Mouse (Mus musculus): ENCODE data around the gene Snx3. TPM values are rescaled to one million over a fixed set of nuclear protein-coding genes. Genes with fewer than 3 reads are reported as not detected.

Snx3 gene
- polyA plus RNA-seq, 1 experiment from 2014 or later, result 249 TPM

- H3K4me3 ChIP-seq (ENCODE audit: low read depth, low read length), result no peak overlapping the region
- H3K9me3 ChIP-seq (replicated peaks; ENCODE audit: control insufficient read depth, low read length), result no peaks in the 10 kb centered on the region
- no peaks in the 10 kb centered on the region for H3K27me3 ChIP-seq (ENCODE audit: control insufficient read depth, insufficient read depth, low read depth, low read length)
- 90% methylated on average over 10 of the region's 10 CpGs for WGBS (ENCODE audit: insufficient replicate concordance)
- peak overlapping the region; percentile 95; the same call in 1 of the 2 replicates for H3K4me2 ChIP-seq (ENCODE audit: low read depth, low read length)
- H3K36me3 ChIP-seq (ENCODE audit: control insufficient read depth, insufficient read depth), result no peaks in the 10 kb centered on the region
- no peak overlapping the region for H3K27ac ChIP-seq (ENCODE audit: low read length)
- ATAC-seq (ENCODE audit: low read depth), result no peak
- H3K9ac ChIP-seq (ENCODE audit: low read depth, low read length), result no peak overlapping the region
- H3K4me1 ChIP-seq (ENCODE audit: control insufficient read depth, low read depth, low read length), result peaks cover 32% of the 10 kb centered on the region
Measured at GRCm38 (mm10) chr10:42476774-42477475, 24.9 kb upstream of the Snx3 start.

- peaks cover 34% of the 10 kb centered on the region for H3K4me1 ChIP-seq (ENCODE audit: control insufficient read depth, low read depth, low read length)
- H3K27ac ChIP-seq (ENCODE audit: low read length), result peak overlapping the region; percentile 98
- no peak; the same call in 1 of the 2 replicates for ATAC-seq (ENCODE audit: low read depth)
- H3K9ac ChIP-seq (ENCODE audit: low read depth, low read length), result peak overlapping the region; percentile 94
- no peaks in the 10 kb centered on the region for H3K36me3 ChIP-seq (ENCODE audit: control insufficient read depth, insufficient read depth)
- WGBS (ENCODE audit: insufficient replicate concordance), result 7% methylated on average over 25 of the region's 25 CpGs
- peak overlapping the region; percentile 95 for H3K4me3 ChIP-seq (ENCODE audit: low read depth, low read length)
- no peaks in the 10 kb centered on the region for H3K27me3 ChIP-seq (ENCODE audit: control insufficient read depth, insufficient read depth, low read depth, low read length)
- H3K4me2 ChIP-seq (ENCODE audit: low read depth, low read length), result peak overlapping the region; percentile 95
- no peaks in the 10 kb centered on the region for H3K9me3 ChIP-seq (replicated peaks; ENCODE audit: control insufficient read depth, low read length)
Measured at GRCm38 (mm10) chr10:42477550-42478340, 24.1 kb upstream of the Snx3 start.

GRCm38 (mm10) chr10:42478341-42478720 is 23.5 kb upstream of the Snx3 start, which contains the start of gene Afg1l:
Gene Afg1l (minus strand): TSS chr10:42478565.
- ATAC-seq (ENCODE audit: low read depth), result peak; percentile 97
- Histone ChIP-seq H3K4me2 (ENCODE audit: low read depth, low read length) (peak within 1 kb of the TSS; percentile 95), H3K4me3 (ENCODE audit: low read depth, low read length) (peak within 1 kb of the TSS; percentile 95), H3K4me1 (ENCODE audit: control insufficient read depth, low read depth, low read length) (peaks cover 34% of the 10 kb centered on the region), H3K9me3 (replicated peaks; ENCODE audit: control insufficient read depth, low read length) (no peaks in the 10 kb centered on the region), H3K27me3 (ENCODE audit: control insufficient read depth, insufficient read depth, low read depth, low read length) (no peaks in the 10 kb centered on the region), H3K9ac (ENCODE audit: low read depth, low read length) (peak within 1 kb of the TSS; percentile 94), H3K36me3 (ENCODE audit: control insufficient read depth, insufficient read depth) (no peaks in the 10 kb centered on the region), H3K27ac (ENCODE audit: low read length) (peak within 1 kb of the TSS; percentile 98)
- under 1% methylated on average over 29 of the region's 29 CpGs for WGBS (ENCODE audit: insufficient replicate concordance)

- Histone ChIP-seq H3K4me1 (ENCODE audit: control insufficient read depth, low read depth, low read length) (peaks cover 34% of the 10 kb centered on the region), H3K27ac (ENCODE audit: low read length) (no peak overlapping the region), H3K27me3 (ENCODE audit: control insufficient read depth, insufficient read depth, low read depth, low read length) (no peaks in the 10 kb centered on the region), H3K4me3 (ENCODE audit: low read depth, low read length) (no peak overlapping the region), H3K9me3 (replicated peaks; ENCODE audit: control insufficient read depth, low read length) (no peaks in the 10 kb centered on the region), H3K9ac (ENCODE audit: low read depth, low read length) (no peak overlapping the region), H3K4me2 (ENCODE audit: low read depth, low read length) (no peak overlapping the region), H3K36me3 (ENCODE audit: control insufficient read depth, insufficient read depth) (no peaks in the 10 kb centered on the region)
- WGBS (ENCODE audit: insufficient replicate concordance), result 47% methylated on average over 4 of the region's 4 CpGs
- peak; percentile 16; the same call in 1 of the 2 replicates for ATAC-seq (ENCODE audit: low read depth)
Measured at GRCm38 (mm10) chr10:42480719-42481118, 21.1 kb upstream of the Snx3 start.

GRCm38 (mm10) chr10:42488606-42489296 is 13.1 kb upstream of the Snx3 start:
- H3K4me2 ChIP-seq (ENCODE audit: low read depth, low read length), result no peak overlapping the region
- 36% methylated on average over 8 of the region's 8 CpGs for WGBS (ENCODE audit: insufficient replicate concordance)
- peaks cover 7% of the 10 kb centered on the region; the same call in 1 of the 2 replicates for H3K4me1 ChIP-seq (ENCODE audit: control insufficient read depth, low read depth, low read length)
- H3K4me3 ChIP-seq (ENCODE audit: low read depth, low read length), result no peak overlapping the region
- H3K27me3 ChIP-seq (ENCODE audit: control insufficient read depth, insufficient read depth, low read depth, low read length), result no peaks in the 10 kb centered on the region
- no peaks in the 10 kb centered on the region for H3K36me3 ChIP-seq (ENCODE audit: control insufficient read depth, insufficient read depth)
- no peak for ATAC-seq (ENCODE audit: low read depth)
- H3K9me3 ChIP-seq (replicated peaks; ENCODE audit: control insufficient read depth, low read length), result no peaks in the 10 kb centered on the region
- no peak overlapping the region for H3K9ac ChIP-seq (ENCODE audit: low read depth, low read length)
- no peak overlapping the region for H3K27ac ChIP-seq (ENCODE audit: low read length)

- no peak overlapping the region for H3K4me3 ChIP-seq (ENCODE audit: low read depth, low read length)
- H3K4me2 ChIP-seq (ENCODE audit: low read depth, low read length), result no peak overlapping the region
- no peak overlapping the region for H3K27ac ChIP-seq (ENCODE audit: low read length)
- peaks cover 7% of the 10 kb centered on the region; the same call in 1 of the 2 replicates for H3K4me1 ChIP-seq (ENCODE audit: control insufficient read depth, low read depth, low read length)
- WGBS (ENCODE audit: insufficient replicate concordance), result 23% methylated on average over 1 of the region's 1 CpGs
- H3K36me3 ChIP-seq (ENCODE audit: control insufficient read depth, insufficient read depth), result no peaks in the 10 kb centered on the region
- ATAC-seq (ENCODE audit: low read depth), result peak; percentile 39; the same call in 1 of the 2 replicates
- no peaks in the 10 kb centered on the region for H3K9me3 ChIP-seq (replicated peaks; ENCODE audit: control insufficient read depth, low read length)
- no peaks in the 10 kb centered on the region for H3K27me3 ChIP-seq (ENCODE audit: control insufficient read depth, insufficient read depth, low read depth, low read length)
- no peak overlapping the region for H3K9ac ChIP-seq (ENCODE audit: low read depth, low read length)
Measured at GRCm38 (mm10) chr10:42491158-42491557, 10.7 kb upstream of the Snx3 start.

GRCm38 (mm10) chr10:42492027-42492771 is 9.6 kb upstream of the Snx3 start:
- no peak overlapping the region for H3K9ac ChIP-seq (ENCODE audit: low read depth, low read length)
- no peak overlapping the region for H3K4me2 ChIP-seq (ENCODE audit: low read depth, low read length)
- no peaks in the 10 kb centered on the region for H3K9me3 ChIP-seq (replicated peaks; ENCODE audit: control insufficient read depth, low read length)
- no peak for ATAC-seq (ENCODE audit: low read depth)
- no peak overlapping the region for H3K4me3 ChIP-seq (ENCODE audit: low read depth, low read length)
- WGBS (ENCODE audit: insufficient replicate concordance), result 78% methylated on average over 10 of the region's 10 CpGs
- no peaks in the 10 kb centered on the region for H3K36me3 ChIP-seq (ENCODE audit: control insufficient read depth, insufficient read depth)
- no peak overlapping the region for H3K27ac ChIP-seq (ENCODE audit: low read length)
- H3K4me1 ChIP-seq (ENCODE audit: control insufficient read depth, low read depth, low read length), result peaks cover 7% of the 10 kb centered on the region; the same call in 1 of the 2 replicates
- no peaks in the 10 kb centered on the region for H3K27me3 ChIP-seq (ENCODE audit: control insufficient read depth, insufficient read depth, low read depth, low read length)

- 50% methylated on average over 4 of the region's 4 CpGs for WGBS (ENCODE audit: insufficient replicate concordance)
- no peak for ATAC-seq (ENCODE audit: low read depth)
- H3K27me3 ChIP-seq (ENCODE audit: control insufficient read depth, insufficient read depth, low read depth, low read length), result no peaks in the 10 kb centered on the region
- H3K9me3 ChIP-seq (replicated peaks; ENCODE audit: control insufficient read depth, low read length), result no peaks in the 10 kb centered on the region
- H3K27ac ChIP-seq (ENCODE audit: low read length), result no peak overlapping the region
- H3K4me2 ChIP-seq (ENCODE audit: low read depth, low read length), result no peak overlapping the region
- H3K4me1 ChIP-seq (ENCODE audit: control insufficient read depth, low read depth, low read length), result peaks cover 7% of the 10 kb centered on the region; the same call in 1 of the 2 replicates
- no peak overlapping the region for H3K4me3 ChIP-seq (ENCODE audit: low read depth, low read length)
- no peak overlapping the region for H3K9ac ChIP-seq (ENCODE audit: low read depth, low read length)
- H3K36me3 ChIP-seq (ENCODE audit: control insufficient read depth, insufficient read depth), result no peaks in the 10 kb centered on the region
Measured at GRCm38 (mm10) chr10:42493000-42493399, 8.8 kb upstream of the Snx3 start.
